Mouse (Mus musculus): ENCODE measurements at regions not wholly inside any gene's neighbourhood (a gene's known extent, or its start where the extent isn't known, plus 50 kb on each side); places are given as distances from the start of the nearest gene placed in this dataset.

DNA sequence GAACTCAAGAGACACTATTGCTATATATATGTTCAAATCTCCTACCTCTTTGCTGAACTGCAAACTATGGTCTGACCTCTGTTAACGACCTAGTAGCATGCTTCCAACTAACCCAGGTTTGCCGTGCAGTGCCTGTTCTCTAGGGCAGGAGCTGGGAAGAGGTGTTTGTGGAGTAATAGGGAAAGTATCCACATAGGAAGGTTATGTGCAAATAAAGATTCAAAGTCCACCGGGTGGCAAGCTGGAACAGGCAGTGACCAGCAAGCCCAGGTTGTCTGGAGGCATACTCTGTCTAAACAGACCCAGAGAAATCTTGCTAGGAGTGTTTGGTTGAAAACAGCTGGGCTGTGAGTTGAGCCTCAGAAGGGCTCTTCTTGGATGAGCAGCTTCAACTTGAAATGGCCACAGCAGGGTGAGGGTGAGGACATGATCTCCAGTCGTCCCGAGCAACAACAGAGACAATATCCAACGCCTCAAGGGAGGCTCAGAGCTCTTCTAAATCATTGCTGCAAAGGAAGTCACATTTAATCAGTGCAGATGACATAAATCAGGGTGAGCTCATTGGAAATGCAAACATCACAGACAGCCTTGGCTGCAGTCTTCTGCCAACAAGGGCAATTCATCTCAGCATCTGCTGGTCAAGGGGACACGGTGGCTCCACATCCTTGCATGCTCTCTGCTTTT lies 846.7 kb downstream of the Synb start:
- intact Hi-C loops (cut with DNase I) = no loop called here

DNA sequence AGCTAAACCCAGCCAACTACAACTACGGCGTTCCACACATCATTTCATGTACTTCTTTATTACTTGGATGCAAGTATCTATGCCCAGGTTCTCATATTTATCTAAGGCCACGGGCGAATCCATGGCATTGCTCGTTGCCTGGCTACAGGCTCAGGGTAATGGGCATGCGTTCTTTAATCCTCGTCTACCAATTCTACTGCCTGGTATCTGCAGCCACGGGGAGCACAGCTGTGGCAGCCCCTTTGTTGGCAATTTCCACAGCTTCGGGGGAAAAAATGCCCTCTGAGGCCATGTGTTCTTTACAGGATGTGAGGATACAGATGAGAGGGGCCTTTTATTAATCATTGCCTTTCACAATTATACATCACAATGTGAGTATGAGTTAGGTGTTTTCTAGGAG lies 860.8 kb downstream of the Synb start:
- intact Hi-C loops (cut with DNase I) = no loop called here
- DNase-seq (ENCODE audit: low spot score in 2 of 2) = no peak

More for the DNA sequence above, 846.7 kb downstream of the Synb start:
- DNase-seq (ENCODE audit: low spot score in 2 of 2) = no peak

DNA sequence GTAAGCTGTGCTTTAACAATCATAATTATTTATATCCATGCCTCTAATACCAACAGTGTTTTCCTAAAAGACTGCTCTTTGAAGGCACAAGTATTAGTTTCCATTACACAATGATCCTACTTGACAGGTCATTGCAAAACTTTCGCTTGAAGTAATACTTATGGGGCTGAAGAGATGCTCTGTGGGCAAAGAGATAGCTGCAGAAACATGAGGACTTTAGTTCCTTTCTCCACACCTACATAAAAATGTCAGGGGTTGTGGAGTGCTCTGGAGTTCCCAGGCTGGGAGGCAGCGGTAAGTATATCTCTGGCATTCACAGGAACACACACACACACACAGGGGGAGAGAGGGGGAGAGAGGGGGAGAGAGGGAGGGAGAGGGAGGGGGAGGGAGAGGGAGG lies 862.0 kb downstream of the Synb start:
- intact Hi-C loops (cut with DNase I) = no loop called here
- DNase-seq (ENCODE audit: low spot score in 2 of 2) = no peak

DNA sequence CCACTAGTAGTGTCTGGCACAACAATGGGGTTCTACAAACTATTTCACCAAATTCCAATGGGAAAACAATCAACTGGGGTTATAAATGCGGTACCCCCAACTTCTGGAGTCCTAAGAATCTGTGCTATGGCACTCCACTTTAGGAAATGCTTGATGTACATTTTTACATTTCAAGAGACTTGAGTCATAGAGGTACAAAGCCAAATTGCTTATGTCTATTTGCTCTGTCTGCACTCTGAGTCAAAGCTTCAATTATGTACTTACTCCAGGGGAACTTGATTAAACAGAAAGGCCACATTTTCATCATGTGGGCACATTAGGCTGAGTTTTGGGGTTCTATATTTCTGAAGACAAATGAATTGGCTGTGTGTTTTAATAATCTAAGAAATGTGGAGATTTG lies 866.9 kb downstream of the Synb start:
- no peak for DNase-seq (ENCODE audit: low spot score in 2 of 2)
- intact Hi-C loops (cut with DNase I) = no loop called here

DNA sequence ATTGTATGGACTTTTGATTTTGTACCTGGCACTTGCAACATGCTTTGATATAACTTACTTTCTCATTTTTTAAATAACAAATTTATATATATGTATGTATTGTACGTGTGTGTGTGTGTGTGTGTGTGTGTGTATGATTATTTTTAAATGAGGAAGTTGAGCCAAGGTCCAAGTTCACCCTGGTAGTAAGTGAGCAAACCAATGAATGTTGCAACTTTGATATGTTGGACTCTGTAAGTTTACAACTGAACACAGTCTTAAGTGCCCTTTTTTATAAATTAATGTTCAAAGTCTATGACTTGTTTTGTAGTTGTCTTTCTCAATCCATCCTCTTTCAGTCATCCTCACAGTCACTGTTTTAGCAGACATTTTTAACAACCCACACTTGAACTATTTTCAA lies 901.7 kb downstream of the Synb start:
- intact Hi-C loops (cut with DNase I) = no loop called here
- no peak for DNase-seq (ENCODE audit: low spot score in 2 of 2)

DNA sequence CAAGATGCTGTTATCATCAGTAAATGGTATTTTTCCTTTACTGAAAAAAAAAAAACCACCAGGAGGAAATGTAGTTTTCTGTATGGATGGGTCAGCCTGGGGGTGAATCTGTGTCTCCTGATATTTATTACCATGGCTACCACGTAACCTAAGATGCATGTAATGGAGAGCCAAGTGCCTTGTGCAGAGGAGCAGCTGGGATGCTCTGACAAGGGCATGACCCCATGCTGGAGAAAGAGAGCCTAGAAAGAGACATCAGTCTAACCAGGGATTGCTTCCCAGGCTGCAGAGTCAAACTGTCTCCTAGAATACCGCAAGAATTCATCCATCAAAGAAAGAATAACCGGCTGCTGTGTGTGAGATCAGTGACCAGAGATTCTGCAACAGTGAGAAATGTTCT lies 902.2 kb downstream of the Synb start:
- intact Hi-C loops (cut with DNase I) = no loop called here
- DNase-seq (ENCODE audit: low spot score in 2 of 2) = no peak

DNA sequence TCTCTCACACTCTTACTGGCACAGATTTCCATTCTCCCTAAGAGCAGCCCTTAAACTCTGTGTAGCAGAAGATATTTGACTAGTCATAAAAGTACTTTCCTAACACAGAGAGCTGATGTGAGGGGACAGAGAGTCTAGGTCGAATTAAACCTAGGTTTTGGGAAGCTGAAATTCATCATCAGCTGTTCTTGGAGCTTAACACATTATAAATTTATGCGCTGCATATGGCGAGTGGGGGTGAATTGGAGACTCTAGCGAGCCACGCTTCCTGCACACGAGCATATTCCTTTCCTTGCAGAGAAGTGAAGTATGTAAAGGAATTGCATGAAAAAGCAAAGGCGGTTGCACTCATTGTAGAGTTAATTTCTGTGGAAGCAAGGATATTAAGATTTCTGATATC lies 912.4 kb downstream of the Synb start:
- DNase-seq (ENCODE audit: low spot score in 2 of 2) = peak; percentile 46 to 47
- intact Hi-C loops (cut with DNase I) = no loop called here

DNA sequence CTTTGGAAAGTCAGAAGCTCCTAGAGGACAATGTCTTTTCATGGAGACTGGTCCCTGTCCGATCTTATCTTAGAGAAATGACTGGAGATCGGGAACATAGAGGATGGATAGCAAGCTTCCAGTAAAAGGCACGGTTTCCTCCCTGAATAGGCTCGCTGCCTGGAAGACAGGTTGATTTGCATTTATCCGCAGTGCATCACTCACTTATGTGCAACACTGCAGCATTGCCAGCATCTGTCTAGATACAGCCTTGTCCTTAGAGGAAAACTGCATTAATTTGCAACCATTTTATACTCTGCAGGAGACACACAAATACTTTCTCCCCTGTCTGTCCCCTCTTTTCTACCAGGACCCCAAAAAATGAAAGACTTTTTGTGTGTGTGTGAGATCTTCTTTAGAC lies 926.4 kb downstream of the Synb start:
- DNase-seq (ENCODE audit: low spot score in 2 of 2) = peak in 1 of 2 experiments; percentile 16
- intact Hi-C loops (cut with DNase I) = no loop called here

DNA sequence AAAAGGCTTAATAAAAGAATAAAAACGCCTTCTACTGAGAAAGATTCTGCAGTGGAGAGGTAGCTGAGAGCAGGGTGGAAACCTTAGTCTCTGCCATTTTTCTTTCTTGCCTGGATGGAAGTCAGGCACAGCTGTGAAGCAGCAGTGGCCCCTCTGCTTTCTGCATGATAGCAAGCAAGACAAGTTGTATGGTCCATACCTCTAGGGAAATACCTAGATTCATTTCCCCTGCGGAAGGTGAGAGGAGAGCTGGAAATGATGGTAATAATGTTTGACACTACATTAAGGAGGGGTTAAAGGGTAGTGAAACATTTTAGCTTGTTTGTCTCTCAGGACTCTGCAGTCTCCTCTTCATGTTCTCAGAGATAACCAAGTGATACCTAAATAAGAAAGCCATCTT lies 930.2 kb downstream of the Synb start:
- DNase-seq (ENCODE audit: low spot score in 2 of 2) = no peak
- intact Hi-C loops (cut with DNase I) = no loop called here

DNA sequence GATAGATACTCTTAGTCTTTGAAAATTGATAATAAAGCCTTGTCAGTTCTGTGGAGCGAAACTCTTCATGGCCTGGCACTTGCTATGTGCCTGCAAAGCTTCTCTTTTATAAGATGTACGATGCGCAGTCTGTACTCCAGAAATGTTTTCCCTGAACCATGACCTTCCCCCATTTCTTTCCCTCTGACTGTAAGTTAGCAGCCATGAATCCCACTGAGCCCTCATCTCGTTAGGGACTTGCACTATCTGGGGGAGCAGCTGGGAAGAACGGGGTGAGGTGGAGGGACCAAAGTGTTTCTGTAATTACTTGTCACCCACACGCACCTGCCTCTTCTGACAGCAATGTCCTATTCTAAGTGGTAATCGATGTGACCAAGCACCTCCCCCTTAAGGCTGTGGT lies 932.1 kb downstream of the Synb start:
- intact Hi-C loops (cut with DNase I) = no loop called here

DNA sequence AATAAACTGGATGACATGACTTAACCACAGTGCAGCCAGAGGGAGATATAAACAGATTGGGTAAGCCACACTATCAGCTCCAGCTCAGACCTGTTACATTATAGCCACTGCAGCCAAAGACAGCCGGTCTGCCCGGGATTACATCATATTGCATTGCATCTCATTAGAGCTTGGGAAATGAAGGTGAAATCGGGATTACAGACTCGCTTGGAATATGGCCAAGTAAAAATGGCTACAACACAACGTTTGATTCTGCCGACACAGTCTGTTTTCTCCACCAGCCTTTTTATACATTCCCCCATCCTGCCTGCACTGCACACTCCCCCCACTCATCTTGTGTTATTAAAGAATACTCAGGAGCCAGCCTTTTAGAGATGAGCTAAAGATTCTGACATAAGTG lies 932.6 kb downstream of the Synb start:
- DNase-seq (ENCODE audit: low spot score in 2 of 2) = no peak
- intact Hi-C loops (cut with DNase I) = no loop called here

More for the DNA sequence above, 932.1 kb downstream of the Synb start:
- DNase-seq (ENCODE audit: low spot score in 2 of 2) = no peak

DNA sequence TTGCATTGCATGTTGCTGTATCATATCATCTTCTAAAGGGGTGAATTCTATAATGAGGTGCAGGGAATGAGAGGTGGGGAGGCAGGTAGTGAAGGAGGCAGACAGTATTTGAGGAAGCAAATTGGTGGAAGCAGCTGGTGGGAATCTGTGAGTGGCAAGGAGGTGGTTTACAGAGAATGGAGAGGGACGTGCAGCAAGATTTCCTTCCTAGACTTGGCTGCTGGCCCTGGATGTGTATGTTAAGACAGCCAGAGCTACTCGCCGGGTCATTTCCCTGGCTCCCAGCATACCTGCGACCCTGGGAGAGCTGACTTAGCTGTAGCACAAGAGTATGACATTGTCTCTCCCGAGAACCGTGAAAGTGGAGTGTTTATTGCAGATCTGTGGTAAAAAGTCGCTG lies 937.7 kb downstream of the Synb start:
- intact Hi-C loops (cut with DNase I) = no loop called here
- DNase-seq (ENCODE audit: low spot score in 2 of 2) = no peak

DNA sequence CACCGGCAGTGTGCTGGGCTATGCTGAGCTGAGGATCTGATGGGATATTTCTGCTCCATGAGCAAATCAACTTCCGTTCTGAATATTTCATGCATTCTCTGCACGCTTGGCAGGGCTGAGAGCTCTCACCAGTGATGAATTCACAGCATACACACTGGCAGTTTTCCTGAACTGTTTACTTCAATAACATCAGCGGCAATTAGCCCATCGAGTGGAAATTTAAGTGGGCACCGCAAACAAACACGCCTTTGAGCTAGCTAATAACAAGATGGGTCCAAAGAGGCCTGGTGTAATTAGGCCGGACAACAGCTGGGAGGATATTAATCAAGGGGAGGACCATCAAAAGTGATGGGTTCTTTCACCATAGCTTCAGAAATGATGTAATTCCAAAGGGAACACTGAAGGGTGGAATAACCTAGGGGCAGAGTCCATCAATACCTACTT lies 938.6 kb downstream of the Synb start:
- no peak for DNase-seq (ENCODE audit: low spot score in 2 of 2)
- intact Hi-C loops (cut with DNase I) = no loop called here

DNA sequence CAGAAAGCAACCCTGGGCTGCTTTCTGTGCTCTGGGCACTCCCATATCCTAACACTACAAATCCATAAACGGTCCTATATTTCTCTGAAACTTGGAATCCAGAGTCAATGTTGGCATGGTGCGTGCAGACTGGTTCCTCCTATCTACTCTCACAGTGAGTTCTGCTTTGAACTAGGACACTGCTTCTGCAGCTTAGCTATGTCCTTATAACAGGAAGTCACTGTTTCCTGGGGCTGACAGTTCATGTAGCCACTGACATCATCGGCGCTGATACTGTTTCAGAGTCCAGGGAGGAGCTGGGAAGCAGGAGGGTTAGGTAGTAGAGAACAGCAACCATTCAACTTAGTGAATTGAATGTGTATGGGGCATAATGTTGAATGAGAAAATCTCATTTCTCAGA lies 948.6 kb downstream of the Synb start:
- DNase-seq (ENCODE audit: low spot score in 2 of 2) = no peak
- intact Hi-C loops (cut with DNase I) = no loop called here

DNA sequence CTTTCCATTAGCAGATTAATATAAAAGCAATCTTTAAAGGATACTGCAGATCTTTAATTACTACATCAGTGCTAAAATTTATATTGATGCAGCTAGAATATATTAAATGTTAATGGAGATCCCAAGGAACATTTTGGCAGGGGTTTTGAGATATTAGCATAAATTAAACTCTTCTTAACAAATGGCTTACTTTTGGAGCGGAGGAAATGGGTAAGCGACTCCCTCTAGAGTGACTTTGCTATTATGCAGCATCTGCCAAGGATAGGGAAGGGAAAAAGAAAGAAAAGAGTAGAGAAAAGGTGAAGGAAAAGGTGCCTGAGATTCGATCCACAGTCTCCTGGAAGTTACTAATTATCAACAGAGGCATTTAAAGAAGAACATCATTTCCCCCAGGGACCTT lies 949.4 kb downstream of the Synb start:
- no peak for DNase-seq (ENCODE audit: low spot score in 2 of 2)
- intact Hi-C loops (cut with DNase I) = no loop called here

DNA sequence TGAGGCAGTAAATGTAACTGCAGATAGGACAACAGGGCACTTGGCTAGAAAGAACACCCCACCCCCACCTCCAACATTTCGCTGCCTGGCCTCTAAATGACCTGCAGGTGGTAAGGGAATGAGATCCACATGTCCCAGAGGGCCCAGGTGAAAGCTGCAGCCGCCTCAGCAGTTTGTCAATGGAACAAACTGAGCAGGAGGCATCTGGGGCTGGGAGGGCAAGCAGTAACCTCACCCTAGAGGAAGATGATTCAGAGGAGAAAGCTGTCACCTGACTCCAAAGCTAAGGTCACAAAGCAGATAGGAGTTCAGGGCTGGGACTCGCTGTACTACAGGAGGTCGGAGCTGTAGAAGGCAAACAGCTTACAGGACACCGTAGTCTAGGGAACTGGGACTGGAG lies 955.7 kb downstream of the Synb start:
- intact Hi-C loops (cut with DNase I) = no loop called here
- DNase-seq (ENCODE audit: low spot score in 2 of 2) = no peak

DNA sequence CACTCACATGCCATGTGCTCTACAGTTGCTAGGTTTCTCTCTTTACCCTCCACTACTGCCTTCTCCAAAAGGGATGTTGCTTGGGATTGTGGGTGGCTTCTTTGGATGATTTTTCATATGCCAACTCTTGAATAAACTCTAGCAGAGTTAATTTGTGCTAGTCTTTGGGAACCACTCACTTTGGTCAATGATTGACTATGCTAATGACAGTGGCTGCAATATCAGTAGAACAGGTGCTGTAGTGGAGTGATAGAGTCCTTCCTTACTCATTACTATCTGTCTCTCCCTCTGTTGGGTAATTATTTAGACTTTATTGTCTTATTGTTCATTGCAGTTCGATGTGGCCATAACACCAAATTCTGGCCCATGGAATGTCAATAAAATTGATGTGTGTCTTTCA lies 969.0 kb downstream of the Synb start:
- no peak for DNase-seq (ENCODE audit: low spot score in 2 of 2)
- intact Hi-C loops (cut with DNase I) = no loop called here

DNA sequence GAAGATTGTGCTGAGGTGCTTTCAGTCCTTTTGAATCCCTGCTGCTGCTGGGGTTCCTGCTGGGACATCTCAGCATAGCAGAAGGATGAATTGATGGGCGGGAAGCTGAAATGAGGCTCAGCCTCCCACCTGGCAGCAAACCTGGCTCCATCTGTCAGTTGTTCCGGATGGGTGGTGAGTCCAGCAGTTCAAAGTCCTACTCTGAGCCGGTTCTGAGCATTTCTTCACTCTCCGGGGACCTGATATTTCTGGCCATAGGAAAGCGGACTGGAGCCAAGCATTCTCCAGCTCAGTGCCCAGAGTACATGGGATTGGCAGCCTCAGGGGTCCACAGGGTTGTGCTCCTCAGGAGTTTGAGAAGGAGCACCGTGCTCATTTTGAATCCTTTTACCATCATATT lies 971.1 kb downstream of the Synb start:
- no peak for DNase-seq (ENCODE audit: low spot score in 2 of 2)
- intact Hi-C loops (cut with DNase I) = no loop called here

DNA sequence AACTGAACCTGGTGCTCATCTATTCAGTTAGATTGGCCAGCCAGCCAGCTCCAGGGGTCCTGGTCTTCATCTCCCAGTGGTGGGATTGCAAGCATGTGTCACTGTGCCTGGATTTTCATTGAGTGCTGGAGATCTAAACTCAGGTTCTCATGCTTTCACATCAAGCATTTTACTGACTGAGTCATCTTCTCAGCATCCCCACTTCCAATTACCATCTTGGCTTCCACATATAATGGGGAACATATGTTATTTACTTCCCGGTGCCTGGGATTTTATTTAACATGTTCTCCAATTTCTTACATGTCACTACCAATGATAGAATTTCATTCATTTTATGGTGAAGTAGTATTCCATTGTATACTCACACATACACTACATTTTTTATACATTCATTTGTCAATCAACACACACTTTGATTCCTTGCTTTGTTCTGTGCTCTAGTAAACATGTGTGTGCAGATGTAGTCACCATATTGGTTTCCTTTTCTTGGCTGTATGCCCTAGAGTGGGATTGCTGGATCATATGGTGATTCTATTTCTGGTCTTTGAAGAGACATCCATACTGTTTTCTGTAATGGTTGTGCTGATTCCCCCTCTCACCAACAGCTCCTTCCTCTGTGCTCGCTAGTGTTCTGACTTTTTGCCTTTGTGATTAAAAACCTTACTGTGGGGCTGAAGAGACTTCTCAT lies 986.0 kb downstream of the Synb start:
- DNase-seq (ENCODE audit: low spot score in 2 of 2) = no peak
- intact Hi-C loops (cut with DNase I) = no loop called here

DNA sequence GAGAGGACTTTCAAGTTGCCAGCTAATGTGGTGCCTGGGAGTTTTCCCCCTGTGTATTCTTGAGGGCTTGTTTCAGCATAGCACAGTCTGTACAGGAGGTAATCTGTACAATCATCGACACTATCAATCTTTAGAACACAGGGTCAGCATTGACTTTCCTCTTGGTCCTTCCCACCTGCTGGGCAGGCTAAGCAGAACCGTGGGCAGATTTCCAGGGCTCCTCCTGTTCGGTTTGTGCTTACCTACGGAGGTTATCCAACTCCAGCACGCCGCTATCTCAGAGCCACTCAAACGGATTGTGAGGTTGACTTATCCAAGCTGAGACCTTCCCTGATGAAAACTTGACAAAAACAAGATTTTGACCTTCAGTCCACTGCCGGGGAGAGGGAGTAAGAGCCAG lies 988.9 kb downstream of the Synb start:
- no peak for DNase-seq (ENCODE audit: low spot score in 2 of 2)
- intact Hi-C loops (cut with DNase I) = no loop called here

DNA sequence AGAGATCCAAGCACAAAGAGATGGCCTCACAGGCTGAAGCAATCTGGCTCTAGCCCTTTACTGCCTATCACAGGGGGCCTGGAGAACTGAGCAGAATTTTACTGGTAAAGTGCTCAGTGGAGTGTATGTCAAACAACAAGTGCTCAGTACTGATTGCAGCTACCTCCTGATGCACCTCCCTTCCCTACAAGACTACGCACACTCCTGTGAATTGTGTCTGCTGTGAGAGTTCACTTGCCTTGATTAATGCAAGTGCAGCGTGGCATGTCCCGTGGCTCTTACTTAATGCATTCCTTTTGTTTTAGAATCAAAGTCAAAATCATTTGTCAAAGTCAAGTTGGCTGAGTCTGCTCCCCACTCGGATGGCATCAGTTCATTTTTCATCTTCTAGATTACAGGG lies 992.4 kb downstream of the Synb start:
- no peak for DNase-seq (ENCODE audit: low spot score in 2 of 2)
- intact Hi-C loops (cut with DNase I) = no loop called here

DNA sequence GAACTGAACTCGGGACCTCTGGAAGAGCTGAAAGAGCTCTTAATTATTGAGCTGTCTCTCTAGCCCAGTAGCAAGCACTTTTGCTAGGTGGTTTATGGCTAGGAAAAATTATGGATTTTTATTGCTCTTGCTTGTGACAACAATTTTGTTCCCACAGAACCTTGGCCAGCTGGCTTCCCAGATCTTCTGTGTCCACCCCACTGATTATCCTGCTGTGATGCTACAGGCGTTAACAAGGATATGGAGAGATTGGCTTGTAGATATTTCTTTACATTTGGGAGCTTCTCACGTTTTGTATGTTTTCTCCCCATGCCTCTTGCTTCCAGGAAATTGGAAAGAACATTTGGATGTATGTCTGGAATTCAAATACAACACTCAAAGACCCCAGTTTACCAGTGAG lies 1008.6 kb downstream of the Synb start:
- DNase-seq (ENCODE audit: low spot score in 2 of 2) = no peak

More for the DNA sequence above, 1008.6 kb downstream of the Synb start:
- intact Hi-C loops (cut with DNase I) = no loop called here

Measured in left cerebral cortex, postnatal 36 days (tissue).